Mouse (Mus musculus): Measurements from ENCODE around the gene Dag1.
"Not testable (repeated sequence)": the region's sequence is repeated elsewhere in the genome, so short reads cannot be mapped to it uniquely, and the experiment has no call there.

Gene Dag1

DNA sequence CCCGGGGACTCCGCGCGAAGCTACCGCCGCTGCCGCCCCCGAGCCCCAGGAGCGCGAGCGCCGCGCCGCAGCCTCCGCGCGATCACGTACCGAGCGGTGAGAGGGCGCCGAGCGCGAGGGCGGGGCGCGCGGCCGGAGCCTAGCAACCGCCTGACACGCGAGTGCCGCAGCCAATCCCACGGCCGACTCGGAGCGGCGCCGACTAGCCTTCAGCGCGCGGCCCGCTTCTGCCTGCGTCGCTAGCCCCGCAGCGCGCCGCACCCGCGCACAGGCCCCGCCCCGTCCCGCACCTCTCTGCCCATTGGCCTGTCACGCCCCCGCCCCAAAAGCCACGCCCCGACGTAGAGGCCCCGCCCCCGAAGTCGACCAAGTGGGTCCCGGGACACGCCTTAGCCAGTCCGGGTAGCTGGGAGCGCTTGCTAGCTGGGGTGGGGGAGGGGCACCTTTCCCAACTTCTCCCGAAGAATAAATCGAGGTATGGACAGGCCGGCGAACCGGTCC, at the start of gene Dag1:
Gene Dag1, minus strand, starts transcription at position 269 of the 501 bp plus-strand sequence.
- DNase-seq = peak; percentile 96 to 98

DNA sequence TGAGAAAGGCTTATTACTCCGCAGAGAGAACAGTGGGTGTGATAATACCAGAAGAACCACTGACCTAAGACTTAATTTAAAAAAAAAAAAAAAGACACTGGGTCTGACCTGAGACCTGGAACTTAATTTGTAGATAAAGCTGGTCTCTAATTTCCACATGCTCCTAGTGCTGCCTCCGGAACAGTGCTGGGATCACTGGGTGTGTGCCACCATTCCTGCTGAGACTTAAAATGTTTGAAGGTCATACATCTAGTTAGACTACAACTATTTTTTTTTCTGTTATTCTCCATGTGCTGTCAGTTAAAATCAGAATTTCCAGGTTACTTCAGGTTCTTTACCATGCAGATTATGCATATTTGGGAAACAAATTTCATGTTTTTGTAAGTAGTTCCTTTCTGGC, 44.4 kb upstream of the Dag1 start:
- DNase-seq = no peak

DNA sequence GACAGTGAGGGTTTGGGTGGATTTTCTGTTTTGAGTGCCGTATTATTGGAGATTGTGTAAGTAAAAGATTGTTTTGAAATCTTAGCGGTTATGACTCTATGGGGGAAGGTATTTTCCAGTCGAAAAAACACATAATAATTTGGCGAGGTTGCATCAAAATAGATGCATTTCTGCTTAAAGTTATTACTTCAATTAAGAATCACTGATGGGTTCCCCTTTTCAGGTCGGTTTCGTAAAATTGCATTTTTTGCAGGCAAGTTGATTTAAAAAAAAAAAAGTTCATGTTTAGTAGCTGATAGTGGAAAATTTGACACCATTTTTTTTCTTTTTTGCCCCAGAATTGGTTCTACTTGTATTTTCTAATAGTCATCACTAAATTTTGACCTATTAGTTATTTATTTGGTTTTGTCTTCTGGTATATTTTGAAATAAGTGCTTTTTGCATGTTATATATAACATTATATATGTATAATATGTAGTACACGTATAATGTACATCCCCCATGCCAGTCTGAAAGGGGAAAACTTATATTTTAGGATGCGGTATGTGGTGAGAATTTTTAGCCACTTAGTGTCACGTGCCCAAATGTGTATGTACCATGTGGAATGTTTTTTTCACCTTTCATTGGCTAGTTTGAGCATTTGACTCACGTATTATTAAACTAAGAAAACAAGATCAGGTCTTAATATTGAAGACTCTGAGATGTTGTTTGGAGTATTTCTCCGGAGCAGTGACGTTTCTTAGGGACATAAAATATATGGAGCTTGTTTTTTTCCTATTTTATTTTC, 43.5 kb upstream of the Dag1 start:
- no peak for DNase-seq

DNA sequence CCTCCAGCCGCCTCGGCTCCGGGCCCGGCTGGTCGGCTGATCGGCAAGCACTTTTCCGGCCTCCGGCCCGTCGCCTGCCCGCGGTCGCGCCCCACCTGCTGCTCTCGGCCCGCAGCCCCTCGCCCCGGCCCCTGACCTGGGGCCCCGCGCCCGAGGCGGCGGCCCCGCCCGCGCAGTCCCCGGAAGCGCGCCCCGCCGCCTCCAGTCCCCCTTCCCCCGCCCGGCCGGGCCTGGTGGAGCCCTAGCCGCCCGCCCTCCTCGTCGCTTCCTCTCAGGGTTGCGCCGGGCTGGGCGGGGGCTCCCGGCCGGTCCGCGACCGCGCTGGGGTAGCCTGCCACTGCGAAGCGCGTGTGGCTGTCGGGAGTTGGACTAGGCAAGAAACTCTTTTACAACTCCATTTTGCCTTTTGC, 42.8 kb upstream of the Dag1 start:
- DNase-seq = peak; percentile 86 to 91

DNA sequence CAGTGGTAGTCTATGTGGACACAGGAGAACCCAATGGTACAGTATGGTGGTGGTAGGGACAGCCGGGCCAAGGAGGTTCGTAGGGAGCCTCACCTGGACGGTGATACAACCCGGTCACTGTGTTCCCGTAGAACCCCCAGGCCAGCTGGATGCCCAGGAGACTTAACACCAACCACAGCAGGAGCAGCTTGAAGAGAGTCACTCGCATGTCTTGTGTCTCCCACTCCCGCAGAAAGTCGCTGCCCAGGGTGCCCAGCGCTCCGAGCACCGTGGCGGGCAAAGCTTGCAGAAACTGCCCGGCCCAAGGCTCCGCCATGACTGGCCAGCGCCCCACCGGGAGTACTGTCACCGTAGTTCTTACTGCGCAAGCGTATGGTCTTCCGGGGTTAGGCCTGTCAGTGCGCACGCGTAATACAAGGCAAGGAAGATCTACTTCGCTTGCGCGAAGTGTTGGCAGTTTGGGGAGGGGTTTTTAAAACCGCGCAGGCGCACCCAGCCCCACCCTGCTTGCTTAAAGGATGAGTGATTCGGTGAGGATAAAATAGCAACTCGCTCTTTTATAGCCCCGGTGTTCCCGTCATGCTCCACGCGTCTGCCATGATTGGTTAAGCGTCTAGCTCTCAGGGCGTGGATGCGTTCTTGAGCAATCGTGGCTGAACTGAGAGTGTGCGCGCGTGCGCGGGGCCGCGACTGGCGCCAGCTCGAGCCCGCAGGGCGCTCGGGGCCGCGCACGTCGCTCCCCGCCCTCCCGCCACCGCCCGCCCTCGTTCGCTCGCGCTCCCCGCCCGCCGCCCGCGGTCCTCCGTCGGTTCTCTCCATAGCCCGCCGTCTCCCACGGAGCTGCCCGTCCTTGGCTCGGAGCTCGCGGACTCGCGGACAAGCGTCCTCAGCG, 42.1 kb upstream of the Dag1 start, which contains the start of the genes Rhoa and Tcta:
Gene Rhoa, plus strand, starts transcription at position 501 of the 892 bp plus-strand sequence.
Gene Tcta, minus strand, starts transcription at position 532 of the 892 bp plus-strand sequence.
- peak; percentile 97 to 99 for DNase-seq

DNA sequence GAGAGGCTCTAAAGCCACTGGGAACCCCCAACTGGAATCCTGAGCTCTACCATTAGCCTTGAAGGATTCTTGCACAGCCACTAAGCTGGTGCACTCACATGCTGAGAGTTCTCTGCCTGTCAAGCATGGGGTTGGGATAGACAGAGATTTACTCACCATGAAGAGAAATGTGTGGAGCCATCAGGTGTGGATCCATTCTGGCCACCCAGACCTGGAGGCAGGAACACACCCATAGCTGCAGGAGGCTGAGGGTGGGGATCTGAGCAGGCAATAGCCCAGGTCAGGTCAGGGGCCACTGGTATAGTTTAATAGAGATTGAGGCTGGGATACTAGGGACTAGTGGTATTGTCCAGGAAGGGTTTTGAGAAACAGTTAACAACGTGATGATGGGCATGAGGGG, 41.4 kb upstream of the Dag1 start:
- DNase-seq = peak; percentile 6 to 37

DNA sequence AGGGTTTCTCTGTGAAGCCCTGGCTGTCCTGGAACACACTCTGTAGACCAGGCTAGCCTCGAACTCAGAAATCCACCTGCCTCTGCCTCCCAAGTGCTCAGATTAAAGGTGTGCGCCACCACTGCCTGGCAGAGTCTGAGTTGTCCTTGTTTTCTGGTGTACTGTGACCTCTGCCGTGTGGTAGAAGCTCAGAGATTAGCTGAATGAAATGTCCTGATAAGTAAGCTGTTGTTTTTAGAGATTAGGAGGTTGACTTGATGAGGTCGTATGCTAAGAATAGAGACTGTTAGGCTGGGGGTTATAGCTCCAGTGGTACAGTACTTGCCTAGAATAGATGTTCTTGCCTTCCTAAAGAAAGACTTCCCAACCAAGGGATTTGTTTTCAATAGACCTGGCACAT, 41.0 kb upstream of the Dag1 start:
- no peak for DNase-seq

DNA sequence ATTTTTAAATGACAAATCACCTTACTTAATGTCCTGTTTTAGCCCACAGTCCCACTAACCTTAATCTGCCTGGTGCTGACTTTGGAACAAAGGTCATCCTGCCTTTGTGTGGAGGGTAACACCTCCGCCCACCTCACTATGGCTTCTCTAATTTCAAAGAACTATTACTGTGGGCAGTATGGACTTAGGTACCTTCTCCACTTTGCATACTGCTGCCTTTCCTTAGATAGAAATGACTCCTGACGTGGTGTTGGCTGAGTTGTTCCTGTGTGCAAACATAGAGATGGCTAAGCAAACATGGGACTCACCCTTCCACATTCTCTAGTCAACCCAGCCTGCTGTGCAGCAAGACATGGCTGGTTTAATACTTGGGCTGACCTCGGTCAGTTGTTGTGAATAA, 38.1 kb upstream of the Dag1 start:
- no peak for DNase-seq

DNA sequence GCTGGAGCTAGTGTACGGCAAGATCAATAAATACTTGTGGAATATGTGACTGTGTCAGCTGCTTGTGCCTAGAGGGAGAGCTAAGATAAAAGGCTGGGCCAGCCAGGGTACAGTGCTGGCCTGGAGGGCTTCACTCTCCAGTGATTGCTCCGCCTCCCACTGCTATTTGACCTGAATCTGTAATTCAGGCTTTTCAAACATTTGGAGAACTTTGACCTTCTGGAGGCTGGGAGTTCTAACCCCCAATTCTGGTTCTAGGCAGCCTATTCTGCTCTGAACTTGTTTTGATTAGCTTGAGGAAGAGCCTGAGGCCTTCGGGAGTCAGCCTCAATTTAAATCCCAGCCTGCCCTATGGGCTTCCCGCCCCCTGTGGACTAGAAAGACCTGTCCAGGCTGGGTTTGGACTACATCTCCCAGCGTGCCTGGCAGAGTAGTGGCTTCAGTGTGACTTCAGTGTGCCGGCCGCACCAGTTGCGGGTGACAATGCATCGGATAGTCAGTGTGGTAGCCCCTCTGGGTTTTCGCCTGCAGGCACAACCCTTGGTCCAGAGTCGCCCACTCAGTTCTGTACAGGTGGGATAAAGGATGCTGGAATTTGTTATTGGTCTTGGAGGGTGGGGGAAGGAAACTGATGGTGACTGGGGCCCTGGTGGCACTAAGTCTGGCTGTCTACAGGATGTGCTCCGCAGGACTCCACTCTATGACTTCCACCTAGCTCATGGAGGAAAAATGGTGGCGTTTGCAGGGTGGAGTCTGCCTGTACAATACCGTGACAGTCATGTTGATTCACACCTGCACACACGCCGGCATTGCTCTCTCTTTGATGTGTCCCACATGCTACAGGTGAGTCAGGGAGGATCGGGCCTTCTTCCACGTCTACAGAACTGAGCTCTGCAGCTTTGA, 32.9 kb upstream of the Dag1 start, which contains the start of gene Amt:
Gene Amt, plus strand, starts transcription at position 401 of the 903 bp plus-strand sequence.
- no peak for DNase-seq

DNA sequence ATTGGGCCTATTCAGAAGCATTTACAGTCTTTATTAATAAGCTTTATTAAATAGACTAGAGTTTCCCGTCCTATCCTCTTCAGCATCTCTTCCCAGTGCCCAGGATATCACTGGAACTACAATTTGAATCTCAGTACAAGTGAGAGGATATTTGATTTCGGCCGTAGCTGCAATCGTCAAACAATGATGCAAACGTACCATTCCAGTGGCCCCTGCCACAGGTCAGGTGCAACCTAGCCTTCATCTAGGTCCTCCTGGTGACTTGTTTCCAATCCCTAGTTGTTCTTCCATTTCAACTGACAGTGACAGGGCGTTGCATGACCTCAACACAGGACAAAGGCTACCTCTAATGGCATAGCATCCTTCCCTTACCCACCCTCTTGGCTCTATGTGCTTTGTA, 27.0 kb upstream of the Dag1 start:
- no peak for DNase-seq

DNA sequence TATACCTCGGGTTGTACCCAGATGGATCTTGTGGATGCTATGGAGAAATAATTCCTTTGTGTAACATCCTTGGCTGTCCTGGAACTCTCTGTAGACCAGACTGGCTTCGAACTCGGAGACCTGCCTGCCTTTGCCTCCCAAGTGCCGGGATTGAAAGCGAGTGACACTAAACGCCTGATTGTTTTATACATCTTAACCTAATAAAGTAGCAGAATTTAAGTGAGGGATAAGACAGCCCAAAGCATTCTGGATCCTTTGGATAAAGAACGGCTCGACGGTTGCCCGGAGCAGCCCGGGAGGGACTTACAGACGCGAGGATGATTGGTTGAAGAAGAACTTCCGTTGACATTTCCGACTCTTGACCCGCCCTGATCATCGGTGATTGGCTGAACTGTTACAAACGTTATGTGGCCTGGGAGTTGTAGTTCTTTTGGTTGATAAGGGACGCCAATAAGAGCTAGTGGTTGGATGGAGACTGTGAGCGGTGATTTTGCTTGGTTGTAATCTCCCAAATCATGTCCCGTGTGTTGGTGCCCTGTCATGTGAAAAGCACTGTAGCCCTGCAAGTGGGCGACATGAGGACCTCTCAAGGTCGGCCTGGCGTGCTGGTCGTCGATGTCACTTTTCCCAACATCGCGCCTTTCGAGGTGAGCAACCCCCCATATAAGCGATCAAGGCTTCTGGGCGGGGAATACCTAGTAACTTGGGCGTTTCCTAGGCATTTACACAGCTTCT, 26.4 kb upstream of the Dag1 start, which contains the start of gene Nicn1:
Gene Nicn1, plus strand, starts transcription at position 414 of the 735 bp plus-strand sequence.
- DNase-seq = peak; percentile 79 to 88

DNA sequence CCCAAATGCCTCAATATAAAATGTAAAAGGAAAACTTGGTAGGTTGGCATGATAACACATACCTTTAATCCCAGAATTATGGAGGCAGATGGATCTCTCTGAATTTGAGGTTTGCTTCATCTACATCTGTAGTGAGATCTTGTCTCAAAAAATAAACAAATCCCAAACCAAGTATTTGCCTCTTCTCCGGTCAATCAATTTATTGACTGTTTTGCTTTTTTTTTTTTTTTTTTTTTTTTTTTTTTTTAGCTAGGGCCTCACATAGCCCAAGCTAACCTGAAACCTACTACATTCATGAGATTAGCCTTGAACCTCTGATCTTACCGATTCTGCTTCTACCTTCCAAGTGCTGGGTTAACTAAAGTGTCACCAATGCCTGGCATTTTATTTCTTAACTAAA, 25.6 kb upstream of the Dag1 start:
- DNase-seq = no peak

DNA sequence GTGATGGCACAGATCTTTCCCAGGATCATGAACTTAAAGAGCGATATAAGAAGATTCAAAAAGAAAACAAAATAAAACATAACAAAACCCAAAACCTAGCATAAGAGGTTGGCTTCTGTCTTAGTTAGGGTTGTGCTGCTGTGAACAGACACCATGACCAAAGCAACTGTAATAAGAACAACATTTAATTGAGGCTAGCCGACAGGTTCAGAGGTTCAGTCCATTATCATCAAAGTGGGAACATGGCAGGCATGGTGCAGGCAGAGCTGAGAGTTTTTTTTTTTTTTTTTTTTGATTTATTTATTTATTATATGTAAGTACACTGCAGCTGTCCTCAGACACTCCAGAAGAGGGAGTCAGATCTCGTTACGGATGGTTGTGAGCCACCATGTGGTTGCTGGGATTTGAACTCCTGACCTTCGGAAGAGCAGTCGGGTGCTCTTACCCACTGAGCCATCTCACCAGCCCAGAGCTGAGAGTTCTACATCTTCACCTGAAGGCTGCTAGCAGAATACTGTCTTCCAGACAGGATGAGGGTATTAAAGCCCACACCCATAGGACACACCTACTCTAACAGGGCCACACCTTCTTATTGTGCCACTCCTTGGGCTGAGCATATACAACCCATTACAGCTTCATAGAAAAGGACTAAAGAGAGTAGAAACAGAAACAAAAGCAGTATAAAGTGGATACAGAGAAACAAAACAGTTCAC, 23.9 kb upstream of the Dag1 start:
- DNase-seq = not testable (repeated sequence)

DNA sequence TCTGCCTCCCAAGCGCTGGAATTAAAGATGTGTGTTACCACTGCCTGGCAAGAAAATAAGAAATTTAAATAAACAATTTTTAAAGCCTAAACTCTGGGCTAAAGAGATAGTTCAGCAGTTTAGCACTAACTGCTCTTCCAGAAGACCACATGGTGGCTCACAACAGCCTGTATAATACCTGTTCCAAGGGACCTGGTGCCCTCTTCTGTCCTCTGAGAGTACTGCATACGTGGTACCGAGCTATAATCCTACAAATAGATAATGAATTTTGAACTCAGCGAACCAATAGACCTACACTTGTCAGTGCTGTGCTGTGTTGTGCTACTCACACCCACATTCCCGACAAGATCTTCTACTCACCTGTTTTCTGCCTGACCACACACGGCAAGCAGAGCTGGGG, 20.7 kb upstream of the Dag1 start:
- peak; percentile 60 to 72 for DNase-seq

DNA sequence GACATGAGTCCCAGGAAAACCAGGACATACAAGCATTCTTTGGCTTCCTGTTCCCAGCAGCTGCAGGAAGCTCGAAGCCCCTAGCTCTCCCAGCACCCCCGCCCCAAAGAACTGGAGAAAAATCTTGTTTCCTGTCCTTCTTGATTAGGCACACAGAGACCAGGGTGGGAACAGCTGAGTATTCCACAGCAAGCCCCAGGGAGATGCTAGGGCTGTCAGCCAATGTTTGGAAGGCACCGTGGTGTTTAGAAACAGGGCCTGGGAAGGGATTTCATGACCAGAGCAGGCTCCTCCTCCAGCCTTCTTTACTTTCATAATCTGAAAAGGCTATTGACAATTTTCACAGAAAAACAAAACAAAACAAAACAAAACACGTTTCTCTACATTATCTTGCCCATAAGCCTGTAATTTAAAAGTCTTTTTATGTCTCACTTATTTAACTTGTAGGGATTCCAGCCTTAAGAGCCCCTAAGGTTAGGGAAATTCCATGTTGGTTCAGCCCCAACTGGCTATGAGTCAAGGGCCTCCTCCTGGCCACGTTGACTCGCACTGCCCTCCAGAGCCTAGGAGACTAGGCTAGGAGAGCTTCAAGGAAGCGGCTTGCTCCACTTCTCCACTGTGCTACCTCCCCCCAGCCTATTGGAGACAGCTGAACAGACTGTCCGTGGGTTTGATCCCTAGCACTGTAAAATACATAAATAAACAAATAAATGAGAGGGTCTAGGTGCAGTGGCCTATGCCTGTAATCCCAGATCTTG, 16.5 kb upstream of the Dag1 start:
- DNase-seq = no peak

DNA sequence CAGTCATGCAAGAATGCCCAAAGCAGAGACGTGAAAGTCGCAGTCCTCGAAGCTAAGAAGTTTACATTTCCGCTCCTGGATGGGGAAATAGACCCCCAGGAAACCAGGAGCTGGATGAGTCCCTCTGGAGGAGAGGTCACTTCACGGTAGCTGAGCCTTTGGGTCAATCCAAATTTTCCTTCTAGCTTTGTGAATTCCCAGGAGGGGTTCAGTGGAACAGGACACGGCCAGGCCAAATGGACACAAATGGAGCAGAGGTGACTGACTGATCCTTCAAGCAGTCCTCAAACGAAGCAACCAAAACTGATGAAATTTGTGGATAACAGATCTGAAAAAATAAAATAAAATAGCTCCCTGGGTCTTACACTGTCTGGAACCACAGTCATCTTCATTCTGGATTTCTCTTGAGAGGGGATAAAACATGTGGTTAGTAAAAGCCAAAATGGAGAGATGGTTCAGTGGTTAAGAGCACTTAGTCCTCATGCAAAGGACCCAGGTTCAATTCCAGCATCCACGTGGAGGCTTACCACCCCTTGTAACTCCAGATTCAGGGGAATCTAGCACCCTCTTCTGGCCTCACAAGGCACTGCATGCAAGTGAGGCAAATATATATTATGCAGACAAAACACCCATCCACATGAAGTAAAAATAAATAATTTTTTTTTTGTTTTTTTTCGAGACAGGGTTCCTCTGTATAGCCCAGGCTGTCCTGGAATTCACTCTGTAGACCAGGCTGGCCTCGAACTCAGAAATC, 15.1 kb upstream of the Dag1 start:
- DNase-seq = peak; percentile 40 to 43

DNA sequence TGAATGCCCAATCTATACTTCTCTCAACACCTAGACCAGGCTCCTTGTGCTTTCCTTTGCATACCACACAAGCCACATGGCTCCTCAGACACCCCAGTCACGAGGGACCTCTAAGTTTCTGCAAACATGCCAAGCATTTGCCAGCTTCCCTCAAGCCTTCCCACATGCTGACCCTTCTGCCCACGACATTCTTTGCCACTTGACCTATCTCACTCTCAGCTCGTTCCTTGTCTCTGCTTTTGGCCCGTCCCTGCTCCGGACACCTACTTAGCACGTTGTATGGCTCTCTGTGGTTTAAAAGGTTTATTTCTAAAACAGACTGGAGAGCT, 11.5 kb upstream of the Dag1 start:
- DNase-seq = no peak

DNA sequence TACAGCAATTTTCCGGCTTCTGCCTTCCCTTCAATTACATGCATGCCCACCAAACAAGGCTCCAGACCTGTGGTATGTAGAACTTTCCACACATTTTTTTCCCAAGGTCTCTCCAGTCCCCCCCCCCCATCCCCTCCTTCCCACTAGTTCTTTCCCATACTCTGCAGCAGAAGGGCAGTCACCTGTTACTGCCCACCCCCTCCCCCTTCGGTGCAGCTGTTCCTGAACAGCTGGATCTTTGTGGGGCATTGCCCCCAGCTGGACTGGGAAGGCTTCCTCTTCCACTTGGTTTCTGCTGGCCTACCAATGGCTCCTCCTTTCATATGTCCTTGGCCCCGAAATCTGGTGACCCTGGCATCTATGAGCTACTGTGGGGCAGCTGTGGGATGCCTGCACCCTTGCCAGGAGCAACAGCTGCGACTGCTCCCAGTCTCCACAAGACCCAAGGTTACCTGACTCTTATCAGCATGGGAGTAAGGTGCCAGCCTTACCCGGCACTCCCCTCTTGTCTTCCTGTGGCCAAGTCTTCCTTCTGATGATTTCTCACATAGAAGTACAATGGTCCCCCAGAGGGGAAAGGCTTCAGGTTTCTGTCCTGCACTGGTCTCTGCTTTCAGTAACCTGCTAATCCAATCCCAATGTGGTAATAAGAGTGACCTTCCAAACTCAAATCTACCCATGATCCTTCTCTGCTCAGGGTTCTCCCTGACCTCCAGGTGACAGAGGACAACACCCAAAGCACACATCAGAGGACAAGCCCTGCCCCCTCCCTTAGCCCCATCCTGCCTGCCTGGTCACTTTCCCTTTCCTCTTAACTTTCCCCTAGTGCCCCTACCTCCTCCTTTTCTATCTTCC, 10.9 kb upstream of the Dag1 start:
- no peak for DNase-seq

Data from thymus, postnatal 36 days (tissue).